In genomic region chr1:189627976-189628768, GRCm38 (mm10) we compare ENCODE assay signal across 9 mouse cellular contexts. TPM values are rescaled to one million over a fixed set of nuclear protein-coding genes. Genes with fewer than 3 reads are reported as not detected.
A peak's percentile ranks its signal among the peaks of the same experiment; 100 is the strongest.
DNase-seq lines count a peak whose midpoint lies in the region; ATAC-seq and TF ChIP-seq lines count a peak whose summit lies in the region.
"Had no signal": no experiment of that assay in that cellular context is flagged by ENCODE, and none has a peak within 500 bp of the region (broad histone marks: within the 10 kb centered on the region; RNA-seq: fewer than 3 reads in every experiment).

No protein-coding gene starts in this region.

- no peak for TF ChIP-seq EP300 in heart, postnatal 0 days (IDR thresholded peaks at IDR 0.05; ENCODE audit: low read depth)

- peak; percentile 71 for TF ChIP-seq CTCF in heart, postnatal 0 days (IDR thresholded peaks at IDR 0.05; ENCODE audit: low read depth)
- TF ChIP-seq CTCF in midbrain, postnatal 0 days (IDR thresholded peaks at IDR 0.05): peak; percentile 92

- no peak overlapping the region for H3K4me3 ChIP-seq in heart, embryonic 11.5 days (ENCODE audit: low read depth, low read length)
- no peak overlapping the region for H3K4me3 ChIP-seq in heart, postnatal 0 days (ENCODE audit: low read depth, low read length)
- no peak overlapping the region for H3K4me3 ChIP-seq in midbrain, postnatal 0 days (ENCODE audit: low read depth, low read length)
- H3K4me3 ChIP-seq: stomach, embryonic 15.5 days had no signal

- peak; percentile 60 to 75 for DNase-seq in heart, adult 18-20 months
- peak; percentile 45 for DNase-seq in Muller cell, postnatal 12 days (ENCODE audit: inconsistent ontology term)
- peak; percentile 55 for DNase-seq in heart, postnatal 0 days (ENCODE audit: low spot score)
- peak; percentile 35 to 68 for DNase-seq in layer of hippocampus, postnatal 14 days (ENCODE audit: low spot score in 2 of 2)
- DNase-seq in midbrain, postnatal 0 days (ENCODE audit: low spot score): peak; percentile 82
- DNase-seq in testis, postnatal 14 days (ENCODE audit: low spot score): peak; percentile 39

- no peaks in the 10 kb centered on the region for H3K27me3 ChIP-seq in heart, embryonic 11.5 days (ENCODE audit: control insufficient read depth, insufficient read depth, low read length)
- H3K27me3 ChIP-seq in heart, postnatal 0 days (ENCODE audit: control insufficient read depth, insufficient read depth, low read length): no peaks in the 10 kb centered on the region
- H3K27me3 ChIP-seq in midbrain, postnatal 0 days (ENCODE audit: insufficient read depth, low read length): no peaks in the 10 kb centered on the region
- H3K27me3 ChIP-seq: stomach, embryonic 15.5 days had no signal

- no peak overlapping the region for H3K27ac ChIP-seq in heart, embryonic 11.5 days (ENCODE audit: low read depth, low read length)
- no peak overlapping the region for H3K27ac ChIP-seq in heart, postnatal 0 days (ENCODE audit: low read depth)
- H3K27ac ChIP-seq in midbrain, postnatal 0 days (ENCODE audit: low read depth, low read length): no peak overlapping the region
- H3K27ac ChIP-seq: stomach, embryonic 15.5 days had no signal

- no peaks in the 10 kb centered on the region for H3K4me1 ChIP-seq in heart, embryonic 11.5 days (ENCODE audit: control insufficient read depth, insufficient read depth, low read length)
- no peaks in the 10 kb centered on the region for H3K4me1 ChIP-seq in heart, postnatal 0 days (ENCODE audit: control insufficient read depth, insufficient read depth)
- H3K4me1 ChIP-seq in midbrain, postnatal 0 days (ENCODE audit: insufficient read depth, low read length): no peaks in the 10 kb centered on the region
- H3K4me1 ChIP-seq: stomach, embryonic 15.5 days had no signal

- no peaks in the 10 kb centered on the region for H3K9me3 ChIP-seq in heart, embryonic 11.5 days (replicated peaks; ENCODE audit: control insufficient read depth, low read length)
- H3K9me3 ChIP-seq in heart, postnatal 0 days (replicated peaks; ENCODE audit: control insufficient read depth, low read length): no peaks in the 10 kb centered on the region
- no peaks in the 10 kb centered on the region for H3K9me3 ChIP-seq in midbrain, postnatal 0 days (ENCODE audit: low read length)
- H3K9me3 ChIP-seq: stomach, embryonic 15.5 days had no signal

- H3K9ac ChIP-seq in heart, embryonic 11.5 days (ENCODE audit: low read depth, low read length): no peak overlapping the region
- H3K9ac ChIP-seq in heart, postnatal 0 days (replicated peaks; ENCODE audit: low read depth, low read length): no peak overlapping the region
- H3K9ac ChIP-seq in midbrain, postnatal 0 days (replicated peaks; ENCODE audit: low read length, poor library complexity, severe bottlenecking): no peak overlapping the region
- H3K9ac ChIP-seq: stomach, embryonic 15.5 days had no signal

- ATAC-seq in heart, embryonic 11.5 days (replicated peaks; ENCODE audit: insufficient number of reproducible peaks, low FRiP score, low TSS enrichment): no peak
- peak; percentile 71 for ATAC-seq in common myeloid progenitor, adult 5-6 weeks (replicated peaks; ENCODE audit: low read depth, poor library complexity, severe bottlenecking)
- ATAC-seq in heart, postnatal 0 days (ENCODE audit: insufficient read depth, low read depth): peak; percentile 39
- no peak for ATAC-seq in midbrain, postnatal 0 days (ENCODE audit: low FRiP score)

- no peak overlapping the region for H3K4me2 ChIP-seq in heart, embryonic 11.5 days
- no peak overlapping the region for H3K4me2 ChIP-seq in heart, postnatal 0 days (ENCODE audit: low read depth, low read length)
- H3K4me2 ChIP-seq in midbrain, postnatal 0 days (ENCODE audit: low read depth, low read length, poor library complexity, severe bottlenecking): no peak overlapping the region
- H3K4me2 ChIP-seq: stomach, embryonic 15.5 days had no signal

- WGBS in heart, embryonic 11.5 days (ENCODE audit: insufficient replicate concordance): 59% methylated on average over 9 of the region's 9 CpGs
- 54% methylated on average over 9 of the region's 9 CpGs for WGBS in heart, postnatal 0 days
- WGBS in midbrain, postnatal 0 days: 76% methylated on average over 9 of the region's 9 CpGs

- H3K36me3 ChIP-seq in heart, embryonic 11.5 days (ENCODE audit: control insufficient read depth, insufficient read depth, low read length): no peaks in the 10 kb centered on the region
- no peaks in the 10 kb centered on the region for H3K36me3 ChIP-seq in heart, postnatal 0 days (replicated peaks; ENCODE audit: control insufficient read depth, insufficient read depth, low read length)
- H3K36me3 ChIP-seq in midbrain, postnatal 0 days (ENCODE audit: insufficient read depth, low read length): no peaks in the 10 kb centered on the region
- H3K36me3 ChIP-seq: stomach, embryonic 15.5 days had no signal

RNA-seq across cellular contexts. Expression of gene Cenpf, which starts 59.7 kb away (rescaled TPM):
- 1 to 10 TPM; 5.5 to 5.9 TPM for total RNA-seq in heart, adult 18-20 months (2021)
- polyA plus RNA-seq in heart, embryonic 11.5 days (2014; fragmentation: Nextera tagmentation; extraction: Ambion mirVana): 57.2 and 72.6 TPM in 2 replicates
- total RNA-seq in common myeloid progenitor, adult 5-6 weeks (2017): 54.4 and 83.6 TPM in 2 replicates
- 11.1 and 11.2 TPM in 2 replicates for total RNA-seq in heart, postnatal 0 days (2014; rRNA removed; ENCODE audit: low replicate concordance)
- polyA plus RNA-seq in heart, postnatal 0 days (2015; fragmentation: Nextera tagmentation; extraction: Ambion mirVana): 23.2 and 26.7 TPM in 2 replicates
- 1 to 10 TPM; 3.0 to 4.0 TPM for total RNA-seq in layer of hippocampus, postnatal 14 days (2021)
- total RNA-seq in midbrain, postnatal 0 days (2014; rRNA removed): 1.8 and 3.0 TPM in 2 replicates
- polyA plus RNA-seq in midbrain, postnatal 0 days (2015; fragmentation: Nextera tagmentation; extraction: Ambion mirVana): 4.3 and 6.8 TPM in 2 replicates

Comparison
In these comparisons a context has a peak if more than half of its experiments do, and no peak if none do; other contexts are left out.
1. ATAC-seq: peak in common myeloid progenitor, adult 5-6 weeks (single experiment) and heart, postnatal 0 days (single experiment); none in heart, embryonic 11.5 days (single experiment) and midbrain, postnatal 0 days (single experiment).
2. Peak in every context shown above with its lines, with median percentiles within 50 percentile points of each other: DNase-seq.